Mouse (Mus musculus): ENCODE measurements at regions not wholly inside any gene's neighbourhood (a gene's known extent, or its start where the extent isn't known, plus 50 kb on each side); places are given as distances from the start of the nearest gene placed in this dataset.

GRCm38 (mm10) chr3:17787443-17788333, 160.5 kb upstream of the Cypt12 start:
- Histone ChIP-seq H3K4me3 (ENCODE audit: low read depth, low read length) (peak overlapping the region; percentile 42; the same call in 1 of the 2 replicates), H3K36me3 (ENCODE audit: control insufficient read depth, insufficient read depth, low read length) (no peaks in the 10 kb centered on the region), H3K4me1 (ENCODE audit: control insufficient read depth, insufficient read depth, low read length) (peaks cover 11% of the 10 kb centered on the region), H3K9me3 (ENCODE audit: control insufficient read depth, low read length) (no peaks in the 10 kb centered on the region), H3K27ac (replicated peaks; ENCODE audit: low read depth, low read length) (no peak overlapping the region), H3K4me2 (ENCODE audit: low read depth, low read length) (peak overlapping the region; percentile 73; the same call in 1 of the 2 replicates), H3K9ac (ENCODE audit: low read depth, low read length) (no peak overlapping the region), H3K27me3 (replicated peaks; ENCODE audit: control insufficient read depth, insufficient read depth, low read length) (peaks cover 85% of the 10 kb centered on the region)
- 5% methylated on average over 18 of the region's 18 CpGs for WGBS
- ATAC-seq (ENCODE audit: low read depth) (no peak), DNase-seq (ENCODE audit: low spot score) (no peak)

GRCm38 (mm10) chr3:17788334-17788720, 159.9 kb upstream of the Cypt12 start:
- no peaks in the 10 kb centered on the region for H3K36me3 ChIP-seq (ENCODE audit: control insufficient read depth, insufficient read depth, low read length)
- no peak for DNase-seq (ENCODE audit: low spot score)
- peaks cover 11% of the 10 kb centered on the region for H3K4me1 ChIP-seq (ENCODE audit: control insufficient read depth, insufficient read depth, low read length)
- H3K9me3 ChIP-seq (ENCODE audit: control insufficient read depth, low read length): no peaks in the 10 kb centered on the region
- WGBS: 23% methylated on average over 4 of the region's 4 CpGs
- H3K9ac ChIP-seq (ENCODE audit: low read depth, low read length): no peak overlapping the region
- no peak overlapping the region for H3K27ac ChIP-seq (replicated peaks; ENCODE audit: low read depth, low read length)
- no peak overlapping the region for H3K4me3 ChIP-seq (ENCODE audit: low read depth, low read length)
- H3K27me3 ChIP-seq (replicated peaks; ENCODE audit: control insufficient read depth, insufficient read depth, low read length): peaks cover 92% of the 10 kb centered on the region
- ATAC-seq (ENCODE audit: low read depth): no peak
- no peak overlapping the region for H3K4me2 ChIP-seq (ENCODE audit: low read depth, low read length)

DNA sequence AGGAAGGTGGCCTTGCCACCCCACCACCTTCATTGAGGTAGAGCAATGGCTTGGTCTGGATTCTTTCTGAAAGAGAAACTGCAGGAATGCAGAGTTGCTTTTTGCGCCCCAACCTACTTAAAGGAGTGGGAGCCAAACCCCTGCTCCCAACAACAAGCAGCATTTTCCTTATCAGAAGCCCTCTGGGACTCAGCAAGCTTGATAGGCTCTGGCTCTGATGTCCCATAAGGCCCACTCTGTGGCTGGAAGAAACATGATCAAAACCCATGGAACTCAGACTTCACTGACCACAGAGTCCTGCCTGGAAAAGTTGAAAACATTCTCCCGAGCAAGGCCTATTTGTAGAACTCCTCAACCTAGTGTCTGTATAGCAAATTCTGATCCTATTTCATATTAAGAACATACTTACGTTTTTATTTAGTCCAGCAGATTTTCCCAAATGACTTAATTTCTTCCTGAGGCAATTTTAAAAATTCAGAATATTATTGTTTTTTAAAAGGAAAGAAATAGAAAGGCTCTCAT, 159.4 kb upstream of the Cypt12 start:
- DNase-seq (ENCODE audit: low spot score): no peak
- H3K9ac ChIP-seq (ENCODE audit: low read depth, low read length): no peak overlapping the region
- H3K27me3 ChIP-seq (replicated peaks; ENCODE audit: control insufficient read depth, insufficient read depth, low read length): peaks cover 94% of the 10 kb centered on the region
- H3K36me3 ChIP-seq (ENCODE audit: control insufficient read depth, insufficient read depth, low read length): no peaks in the 10 kb centered on the region
- WGBS: 17% methylated on average over 3 of the region's 3 CpGs
- no peaks in the 10 kb centered on the region for H3K9me3 ChIP-seq (ENCODE audit: control insufficient read depth, low read length)
- no peak overlapping the region for H3K4me3 ChIP-seq (ENCODE audit: low read depth, low read length)
- no peak overlapping the region for H3K4me2 ChIP-seq (ENCODE audit: low read depth, low read length)
- H3K4me1 ChIP-seq (ENCODE audit: control insufficient read depth, insufficient read depth, low read length): peaks cover 13% of the 10 kb centered on the region
- no peak overlapping the region for H3K27ac ChIP-seq (replicated peaks; ENCODE audit: low read depth, low read length)
- ATAC-seq (ENCODE audit: low read depth): no peak

GRCm38 (mm10) chr3:17789454-17790196, 158.6 kb upstream of the Cypt12 start:
- Histone ChIP-seq H3K27me3 (replicated peaks; ENCODE audit: control insufficient read depth, insufficient read depth, low read length) (peaks cover 95% of the 10 kb centered on the region), H3K4me2 (ENCODE audit: low read depth, low read length) (no peak overlapping the region), H3K36me3 (ENCODE audit: control insufficient read depth, insufficient read depth, low read length) (no peaks in the 10 kb centered on the region), H3K9me3 (ENCODE audit: control insufficient read depth, low read length) (no peaks in the 10 kb centered on the region), H3K4me1 (ENCODE audit: control insufficient read depth, insufficient read depth, low read length) (peaks cover 21% of the 10 kb centered on the region), H3K4me3 (ENCODE audit: low read depth, low read length) (no peak overlapping the region; the same call in 1 of the 2 replicates), H3K9ac (ENCODE audit: low read depth, low read length) (no peak overlapping the region; the same call in 1 of the 2 replicates), H3K27ac (replicated peaks; ENCODE audit: low read depth, low read length) (no peak overlapping the region; the same call in 1 of the 2 replicates)
- DNase-seq (ENCODE audit: low spot score) (no peak), ATAC-seq (ENCODE audit: low read depth) (no peak)
- WGBS: 3% methylated on average over 9 of the region's 9 CpGs

- Histone ChIP-seq H3K9me3 (ENCODE audit: control insufficient read depth, low read length) (no peaks in the 10 kb centered on the region), H3K9ac (ENCODE audit: low read depth, low read length) (no peak overlapping the region; the same call in 1 of the 2 replicates), H3K4me2 (ENCODE audit: low read depth, low read length) (no peak overlapping the region), H3K27ac (replicated peaks; ENCODE audit: low read depth, low read length) (no peak overlapping the region; the same call in 1 of the 2 replicates), H3K27me3 (replicated peaks; ENCODE audit: control insufficient read depth, insufficient read depth, low read length) (peaks cover 96% of the 10 kb centered on the region), H3K4me3 (ENCODE audit: low read depth, low read length) (peak overlapping the region; percentile 18), H3K4me1 (ENCODE audit: control insufficient read depth, insufficient read depth, low read length) (peaks cover 23% of the 10 kb centered on the region), H3K36me3 (ENCODE audit: control insufficient read depth, insufficient read depth, low read length) (no peaks in the 10 kb centered on the region)
- ATAC-seq (ENCODE audit: low read depth): no peak
- no peak for DNase-seq (ENCODE audit: low spot score)
- 0% methylated on average over 14 of the region's 14 CpGs for WGBS
Observed at GRCm38 (mm10) chr3:17790331-17790730, 157.9 kb upstream of the Cypt12 start.

DNA sequence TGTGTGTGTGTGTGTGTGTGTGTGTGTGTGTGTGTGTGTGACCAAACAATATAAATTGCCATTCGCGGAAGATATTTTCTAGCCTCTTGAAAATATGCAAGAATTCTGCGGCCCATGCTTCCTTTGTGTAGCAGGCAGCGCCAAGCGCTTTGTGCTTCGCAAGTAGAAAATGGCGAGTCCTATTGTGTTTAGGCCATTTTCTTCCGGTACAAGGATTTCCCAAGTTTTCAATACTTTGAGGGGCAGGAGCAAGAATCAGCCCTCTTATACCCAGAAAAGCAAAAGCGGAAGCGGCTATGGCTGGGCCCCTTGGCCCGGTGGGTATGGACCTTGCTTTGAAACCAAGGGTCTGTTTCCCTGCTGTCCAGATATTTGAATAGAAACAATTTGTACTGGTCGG, 157.4 kb upstream of the Cypt12 start:
- peak overlapping the region; percentile 18; the same call in 1 of the 2 replicates for H3K4me3 ChIP-seq (ENCODE audit: low read depth, low read length)
- no peaks in the 10 kb centered on the region for H3K9me3 ChIP-seq (ENCODE audit: control insufficient read depth, low read length)
- DNase-seq (ENCODE audit: low spot score) (no peak), ATAC-seq (ENCODE audit: low read depth) (no peak)
- H3K4me1 ChIP-seq (ENCODE audit: control insufficient read depth, insufficient read depth, low read length): peaks cover 23% of the 10 kb centered on the region
- 5% methylated on average over 12 of the region's 12 CpGs for WGBS
- peaks cover 96% of the 10 kb centered on the region for H3K27me3 ChIP-seq (replicated peaks; ENCODE audit: control insufficient read depth, insufficient read depth, low read length)
- no peak overlapping the region; the same call in 1 of the 2 replicates for H3K27ac ChIP-seq (replicated peaks; ENCODE audit: low read depth, low read length)
- no peak overlapping the region for H3K4me2 ChIP-seq (ENCODE audit: low read depth, low read length)
- no peak overlapping the region; the same call in 1 of the 2 replicates for H3K9ac ChIP-seq (ENCODE audit: low read depth, low read length)
- no peaks in the 10 kb centered on the region for H3K36me3 ChIP-seq (ENCODE audit: control insufficient read depth, insufficient read depth, low read length)

DNA sequence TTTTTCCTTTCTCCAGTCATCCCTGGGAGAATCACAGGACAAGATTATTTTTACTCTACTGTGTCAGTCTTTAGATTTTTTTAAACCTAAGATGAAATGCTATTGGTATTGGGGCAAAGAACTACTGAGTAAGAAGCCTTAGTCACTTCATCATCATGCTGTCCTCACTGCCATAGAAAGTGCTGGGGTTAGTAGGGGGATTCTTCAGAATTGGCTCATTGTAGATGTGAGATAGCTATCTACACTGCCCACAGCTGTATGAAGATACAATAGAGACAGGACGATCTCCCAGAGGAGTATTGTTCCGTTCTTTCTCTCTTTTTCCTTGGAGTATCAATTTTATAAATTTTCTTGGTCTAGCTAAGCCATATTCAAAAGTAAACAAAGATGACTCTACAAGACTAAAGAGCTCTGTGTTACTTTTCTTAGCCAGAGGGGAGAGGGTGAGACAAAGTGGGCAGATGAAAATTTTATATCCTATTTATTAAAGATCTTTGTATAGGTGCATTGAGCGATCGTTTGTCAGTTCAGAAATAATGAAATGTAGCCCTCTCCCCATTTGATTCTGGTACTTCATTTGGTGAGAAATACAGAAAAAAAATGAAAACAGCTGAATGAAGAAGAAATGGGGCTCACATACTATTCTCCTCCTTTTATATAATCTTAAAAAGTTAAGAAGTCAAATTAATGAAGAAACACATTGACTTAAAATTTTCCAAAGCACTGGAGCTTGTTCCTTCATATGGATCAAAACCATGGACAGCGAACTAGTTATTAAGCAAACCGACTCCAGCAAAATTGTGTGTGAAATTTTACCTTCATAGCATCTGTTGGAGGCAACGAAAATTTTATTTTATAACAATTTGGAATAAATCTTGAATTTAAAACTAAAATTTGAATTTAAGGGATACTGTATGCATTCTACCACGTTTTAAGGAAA, 156.6 kb upstream of the Cypt12 start:
- peak overlapping the region; percentile 18; the same call in 1 of the 2 replicates for H3K4me3 ChIP-seq (ENCODE audit: low read depth, low read length)
- H3K27me3 ChIP-seq (replicated peaks; ENCODE audit: control insufficient read depth, insufficient read depth, low read length): peaks cover 96% of the 10 kb centered on the region
- H3K9ac ChIP-seq (ENCODE audit: low read depth, low read length): no peak overlapping the region
- no peaks in the 10 kb centered on the region for H3K36me3 ChIP-seq (ENCODE audit: control insufficient read depth, insufficient read depth, low read length)
- 18% methylated on average over 8 of the region's 8 CpGs for WGBS
- H3K4me2 ChIP-seq (ENCODE audit: low read depth, low read length): no peak overlapping the region
- H3K9me3 ChIP-seq (ENCODE audit: control insufficient read depth, low read length): no peaks in the 10 kb centered on the region
- H3K27ac ChIP-seq (replicated peaks; ENCODE audit: low read depth, low read length): no peak overlapping the region
- peaks cover 14% of the 10 kb centered on the region for H3K4me1 ChIP-seq (ENCODE audit: control insufficient read depth, insufficient read depth, low read length)
- DNase-seq (ENCODE audit: low spot score): no peak
- no peak for ATAC-seq (ENCODE audit: low read depth)
